Mouse (Mus musculus) c-Kit-negative CD71-positive TER-119-positive erythroid progenitor cells, embryonic 14.5 days (primary cell): ENCODE data around the gene Peli3.

Experiments used
- DNase-seq: peaks from one replicate; pipeline ENCODE4 v3.0.0-alpha.2; 2013; ENCODE audit warnings: low read depth, low spot score

The Peli3 gene

DNA sequence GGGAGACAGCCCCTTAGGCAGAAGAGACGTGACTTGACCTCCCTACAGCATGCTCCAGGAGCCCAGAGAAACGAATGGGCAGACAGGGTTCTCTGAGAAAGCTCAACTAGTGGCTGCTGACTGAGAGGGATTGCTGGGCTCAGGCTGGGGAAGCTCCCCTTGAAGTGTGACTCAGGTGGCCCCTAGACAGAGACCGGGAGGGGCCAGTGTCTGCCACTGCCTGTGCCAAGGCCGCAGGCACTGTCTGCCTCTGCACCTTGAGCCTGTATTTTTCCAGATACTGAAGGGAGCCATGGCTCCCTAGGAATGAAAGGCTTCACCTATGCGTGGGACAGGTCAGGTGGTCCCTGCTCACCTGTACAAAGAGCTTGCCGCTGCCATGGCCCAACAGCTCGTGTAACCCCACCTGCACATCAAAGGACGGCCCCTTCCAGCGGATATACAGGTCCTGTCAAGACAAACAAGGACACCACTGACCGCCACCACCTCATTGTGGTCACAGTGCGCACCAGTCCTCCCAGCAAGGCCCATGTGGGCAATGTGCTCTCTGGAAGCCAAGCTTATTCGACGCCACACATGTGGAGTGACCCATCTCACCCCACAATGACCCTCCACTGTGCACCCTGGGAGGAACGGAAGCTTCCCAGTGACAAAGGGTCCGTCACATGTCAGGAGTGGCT lies 26.9 kb downstream of the Peli3 start:
- no peak for DNase-seq

DNA sequence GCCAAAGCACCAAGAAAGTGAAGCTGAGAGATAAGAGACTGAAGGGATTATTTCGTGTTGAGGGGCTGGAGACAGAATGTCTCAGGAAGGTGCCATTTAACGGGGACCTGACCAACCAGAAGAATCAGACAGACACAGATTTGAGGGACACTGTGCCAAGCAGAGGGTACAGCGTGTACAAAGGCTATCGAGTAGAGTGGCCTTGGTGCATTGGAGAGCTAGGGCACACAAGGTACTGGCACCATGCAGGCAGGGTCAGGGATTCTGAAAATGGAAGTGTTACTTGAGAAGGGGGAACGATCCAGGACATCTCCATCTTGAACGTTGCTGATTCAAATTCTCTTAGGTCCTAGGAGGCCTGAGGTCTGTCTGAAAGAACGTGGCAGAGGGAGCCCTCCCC lies 33.6 kb downstream of the Peli3 start:
- DNase-seq, result no peak

GRCm38 (mm10) chr19:4908107-4908506 lies 34.8 kb downstream of the Peli3 start:
- peak; percentile 54 for DNase-seq

DNA sequence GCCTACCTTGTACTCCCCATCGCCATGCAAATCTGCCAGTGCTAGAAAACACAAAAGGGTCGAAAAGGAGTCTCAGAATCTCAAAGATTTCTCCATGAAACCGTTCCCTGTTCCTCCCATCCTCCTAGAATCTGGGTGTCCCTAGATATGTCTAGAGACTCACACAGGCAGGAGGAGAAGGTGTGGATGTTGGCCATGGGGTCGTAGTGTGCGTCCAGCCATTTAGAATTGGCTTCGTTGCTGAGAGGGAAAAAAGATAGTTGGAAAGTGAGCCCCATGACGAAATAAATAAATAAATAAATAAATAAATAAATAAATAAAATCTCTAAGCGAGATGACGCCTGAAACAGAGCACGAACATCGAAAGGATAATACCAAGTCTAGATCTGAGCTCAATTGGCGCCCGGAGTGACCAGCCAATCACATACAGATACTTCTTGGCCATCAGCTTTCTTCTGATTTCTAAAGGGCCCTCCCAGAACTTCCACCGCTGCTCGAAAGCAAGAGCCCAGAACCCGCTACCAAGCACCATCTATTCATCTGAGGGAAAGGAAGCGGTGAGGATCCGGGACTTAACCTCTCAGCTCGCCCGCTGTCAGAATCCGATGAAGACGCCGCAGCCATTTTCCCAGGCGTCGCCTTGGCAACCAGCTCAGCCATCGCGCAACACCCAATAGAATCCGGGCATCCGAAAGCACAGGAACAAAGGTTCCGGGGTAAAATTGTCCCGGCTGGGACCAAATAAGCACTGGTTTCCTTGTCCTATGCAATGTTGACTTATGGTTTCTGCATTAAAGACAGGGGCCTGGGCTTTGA lies 36.7 kb downstream of the Peli3 start, which contains the start of gene Bbs1:
TSS of gene Bbs1 (minus strand) at position 650 of the 816 bp plus-strand sequence.
- peak; percentile 72 for DNase-seq

GRCm38 (mm10) chr19:4899888-4900287 lies 43.0 kb downstream of the Peli3 start:
- no peak for DNase-seq

GRCm38 (mm10) chr19:4898972-4899371 lies 44.0 kb downstream of the Peli3 start:
- DNase-seq, result no peak

DNA sequence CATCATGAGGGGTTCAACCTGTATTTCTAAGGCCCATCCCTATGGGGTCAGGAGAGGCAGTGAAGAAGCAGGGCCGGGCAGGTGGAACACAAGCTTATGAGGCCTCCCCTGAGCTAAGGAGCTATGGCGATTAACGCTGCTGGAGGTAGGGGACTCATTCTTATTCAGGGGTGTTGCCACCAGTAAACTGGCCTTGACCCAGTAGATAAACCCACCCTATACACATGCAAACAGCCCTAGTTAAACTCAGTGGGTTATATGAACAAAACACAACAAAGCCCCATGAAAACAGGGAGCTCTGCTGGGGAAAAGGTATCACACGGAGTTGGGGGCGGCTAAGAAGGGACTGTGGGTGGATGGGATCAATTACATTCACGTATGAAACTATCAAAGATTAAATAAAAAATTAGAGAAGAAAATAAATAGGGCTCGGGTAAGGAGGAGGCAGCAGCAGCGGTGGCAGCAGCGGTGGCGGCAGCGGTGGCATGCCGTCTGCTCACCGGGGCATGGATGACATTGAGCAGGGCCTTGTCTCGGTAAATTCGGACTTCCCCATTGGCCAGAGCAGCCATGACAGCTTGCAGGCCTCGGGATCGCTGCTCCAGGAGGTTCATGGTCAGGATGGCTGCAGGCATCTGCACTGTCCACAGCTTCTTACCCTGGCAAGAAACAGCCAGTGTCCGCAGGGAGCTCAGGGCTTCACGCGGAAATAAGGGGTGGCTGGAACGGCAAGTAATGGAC lies 46.0 kb downstream of the Peli3 start:
- DNase-seq, result no peak

DNA sequence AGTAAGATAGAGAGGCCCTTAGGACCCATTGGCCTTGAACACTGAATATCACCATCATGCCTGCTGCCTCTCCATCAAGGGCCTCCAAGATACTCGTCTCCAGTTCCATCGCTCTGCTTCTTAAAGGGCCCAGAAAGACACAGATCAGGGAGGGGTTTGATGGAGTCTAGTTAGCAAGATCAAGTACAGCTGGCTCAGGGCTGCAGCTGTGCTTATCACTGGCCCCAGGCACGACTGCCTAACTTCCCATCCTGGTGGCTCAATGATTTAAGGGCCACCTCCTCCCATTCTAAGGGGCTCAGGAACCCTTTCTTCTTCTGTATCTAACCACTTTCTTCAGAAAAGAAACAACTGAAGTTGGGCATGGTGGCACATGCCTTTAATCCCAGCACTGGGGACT lies 51.1 kb downstream of the Peli3 start:
- no peak for DNase-seq

DNA sequence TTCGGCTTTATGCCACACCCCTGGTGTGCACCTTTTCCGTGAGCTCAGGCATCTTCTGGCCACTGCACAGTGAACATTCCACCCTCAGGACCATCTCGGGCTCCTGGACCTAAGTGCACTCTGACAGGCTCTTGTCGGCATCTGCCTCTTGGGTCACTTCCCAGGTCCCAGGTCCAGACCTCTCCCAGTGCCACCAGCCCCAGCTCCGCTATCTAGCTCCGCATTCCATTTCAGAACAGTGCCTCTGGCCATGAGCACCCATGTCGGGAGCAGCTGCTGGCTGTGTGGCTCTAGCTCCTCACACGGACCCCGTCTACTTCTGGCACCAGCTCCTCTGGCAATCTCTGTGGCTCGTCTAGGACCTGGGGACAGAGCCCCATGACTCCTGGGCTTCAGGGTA lies 53.1 kb downstream of the Peli3 start:
- no peak for DNase-seq

DNA sequence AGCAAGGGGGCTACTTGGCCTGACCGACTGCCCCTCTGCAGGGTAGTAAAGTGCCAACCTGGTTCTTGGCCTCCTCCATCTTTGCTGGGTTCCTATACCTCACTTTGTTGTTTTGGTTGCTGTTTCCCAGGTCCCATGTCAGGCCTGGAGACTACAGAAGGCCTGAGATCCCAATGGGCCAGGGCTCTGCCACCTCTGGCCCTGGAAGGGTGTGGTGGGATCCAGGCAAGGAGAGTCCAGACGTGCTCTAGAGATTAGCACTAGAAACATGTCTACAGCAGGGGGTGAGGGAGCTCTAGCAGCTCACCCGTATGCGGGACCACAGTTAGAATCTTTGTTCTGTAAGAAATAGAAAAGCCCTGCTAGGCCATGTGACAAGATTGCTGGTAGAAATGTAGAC lies 59.0 kb downstream of the Peli3 start:
- no peak for DNase-seq
